Mouse (Mus musculus): ENCODE data around the gene Elmod1.

GRCm38 (mm10) chr9:53973241-53973640 lies 1.9 kb downstream of the Elmod1 start:
- TF ChIP-seq CTCF (IDR thresholded peaks at IDR 0.05; ENCODE audit: insufficient read depth, low read depth, low read length) (no peak), POLR2A (IDR thresholded peaks at IDR 0.05; ENCODE audit: insufficient read depth, low read depth, low read length) (no peak)
